Mouse (Mus musculus) neural tube, embryonic 11.5 days (tissue): ENCODE results near the gene Trim67. TPM values are rescaled to one million over a fixed set of nuclear protein-coding genes. Genes with fewer than 3 reads are reported as not detected.
A peak's percentile ranks its signal among the peaks of the same experiment; 100 is the strongest.

Experiments used
- ATAC-seq: fragments of 200-750 bp; cut with Nextera tagmentation; 2 replicates; pipeline ENCODE4 v1.8.0; 2017; ENCODE audit warnings: moderate number of reproducible peaks, mild to moderate bottlenecking, moderate TSS enrichment, moderate library complexity; ENCODE audit not compliant: insufficient read depth, low FRiP score, low TSS enrichment
- DNase-seq: peaks from one replicate; pipeline ENCODE4 v3.0.0-alpha.2; 2015; ENCODE audit warnings: low spot score
- H3K27ac ChIP-seq: fragments of 300-500 bp; sonication (generic); 2 replicates; pipeline ENCODE4 v1.5.1; 2014; ENCODE audit warnings: low read depth, mild to moderate bottlenecking, low read length
- H3K27me3 ChIP-seq: fragments of 300-500 bp; sonication (generic); 2 replicates; pipeline ENCODE4 v1.6.1; 2014; ENCODE audit warnings: mild to moderate bottlenecking, low read length, mixed read lengths; ENCODE audit not compliant: control insufficient read depth, insufficient read depth
- H3K36me3 ChIP-seq: fragments of 300-500 bp; sonication (generic); 2 replicates; pipeline ENCODE4 v1.6.1; 2014; ENCODE audit warnings: mild to moderate bottlenecking, low read length, moderate library complexity, mixed read lengths; ENCODE audit not compliant: control insufficient read depth, insufficient read depth
- H3K4me1 ChIP-seq: fragments of 300-500 bp; sonication (generic); 2 replicates; pipeline ENCODE4 v1.6.1; 2014; ENCODE audit warnings: low read length, mixed read lengths; ENCODE audit not compliant: control insufficient read depth, insufficient read depth
- H3K4me2 ChIP-seq: fragments of 300-500 bp; sonication (generic); 2 replicates; pipeline ENCODE4 v1.6.1; 2014; ENCODE audit warnings: low read depth, mild to moderate bottlenecking, moderate library complexity
- H3K4me3 ChIP-seq: fragments of 300-500 bp; sonication (generic); 2 replicates; pipeline ENCODE4 v1.5.1; 2014; ENCODE audit warnings: low read depth, low read length
- H3K9ac ChIP-seq: fragments of 300-500 bp; sonication (generic); 2 replicates; pipeline ENCODE4 v1.6.1; 2014; ENCODE audit warnings: mild to moderate bottlenecking, low read length
- H3K9me3 ChIP-seq: fragments of 300-500 bp; sonication (generic); 2 replicates; pipeline ENCODE4 v1.6.1; 2016; ENCODE audit warnings: low read length; ENCODE audit not compliant: control insufficient read depth
- WGBS: fragments of 180-500 bp; shearing (Covaris S2); extraction: QIAGEN DNeasy Blood & Tissue Kit; methylation state at CpG from one replicate; pipeline ENCODE4 v1.1.7; 2014; 5-methylcytosine and 5-hydroxymethylcytosine counted together
- polyA plus RNA-seq: library from polyadenylated mRNA; unstranded; fragments of >200 nt; fragmentation: Nextera tagmentation; extraction: Ambion mirVana; gene quantifications from 2 replicates; pipeline ENCODE4 v1.2.1, GENCODE M21; 2014

Gene Trim67
- polyA plus RNA-seq, 1 experiment from 2014 or later, result 7.5 TPM

DNA sequence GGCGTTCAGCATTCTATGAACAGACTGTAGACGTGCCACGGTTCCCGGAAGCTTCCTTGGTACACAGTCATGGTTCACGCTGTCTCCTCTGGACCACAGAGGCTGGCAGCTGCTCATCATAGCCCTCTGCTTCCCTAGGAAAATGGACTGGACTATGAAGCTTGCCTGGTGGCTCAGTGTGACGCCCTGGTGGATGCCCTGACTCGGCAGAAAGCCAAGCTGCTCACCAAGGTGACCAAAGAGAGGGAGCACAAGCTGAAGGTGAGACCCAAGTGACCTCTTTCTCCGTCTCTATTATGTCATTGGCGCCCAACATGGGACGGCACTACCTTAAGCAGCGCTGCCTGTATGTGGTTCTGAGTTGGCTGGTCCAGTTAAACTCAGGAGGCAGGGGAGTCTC, 24.0 kb downstream of the Trim67 start:
- no peaks in the 10 kb centered on the region for H3K4me1 ChIP-seq
- no peak overlapping the region for H3K4me3 ChIP-seq
- no peak for DNase-seq
- no peak for ATAC-seq
- H3K36me3 ChIP-seq, result no peaks in the 10 kb centered on the region
- H3K4me2 ChIP-seq, result no peak overlapping the region
- 83% methylated on average over 11 of the region's 11 CpGs for WGBS
- no peaks in the 10 kb centered on the region for H3K9me3 ChIP-seq
- H3K9ac ChIP-seq, result no peak overlapping the region
- no peak overlapping the region for H3K27ac ChIP-seq
- no peaks in the 10 kb centered on the region for H3K27me3 ChIP-seq

GRCm38 (mm10) chr8:124817361-124817760, 24.5 kb downstream of the Trim67 start:
- Histone ChIP-seq H3K9ac (no peak overlapping the region), H3K27me3 (no peaks in the 10 kb centered on the region), H3K9me3 (no peaks in the 10 kb centered on the region), H3K4me2 (no peak overlapping the region), H3K4me3 (no peak overlapping the region), H3K36me3 (no peaks in the 10 kb centered on the region), H3K4me1 (no peaks in the 10 kb centered on the region), H3K27ac (no peak overlapping the region)
- ATAC-seq, result no peak
- WGBS, result 86% methylated on average over 3 of the region's 3 CpGs
- no peak for DNase-seq

DNA sequence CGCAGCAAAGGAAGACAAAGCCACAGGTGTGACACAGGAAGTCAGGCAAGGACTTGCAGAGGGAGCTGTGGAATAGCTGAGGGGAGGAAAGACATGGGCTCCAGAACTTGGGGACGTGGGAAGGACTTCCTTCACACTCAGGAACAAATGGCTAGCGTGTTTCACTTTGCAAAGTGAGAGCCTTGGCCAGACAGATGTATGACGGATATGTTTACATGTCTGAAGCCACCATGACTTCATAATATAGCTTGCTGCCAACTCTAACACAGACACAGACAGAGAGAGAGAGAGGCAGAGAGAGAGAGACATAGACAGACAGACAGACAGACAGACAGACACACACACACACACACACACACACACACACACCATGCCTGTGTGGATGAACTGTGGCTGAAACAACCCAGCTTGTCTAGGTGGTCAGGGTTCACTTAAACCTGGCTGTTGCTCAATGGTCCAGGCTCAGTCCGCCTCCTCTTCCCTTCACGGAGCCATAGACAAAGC, 26.8 kb downstream of the Trim67 start:
- DNase-seq (no peak), ATAC-seq (no peak)
- 77% methylated on average over 6 of the region's 6 CpGs for WGBS
- no peaks in the 10 kb centered on the region for H3K9me3 ChIP-seq
- H3K36me3 ChIP-seq, result no peaks in the 10 kb centered on the region
- H3K27me3 ChIP-seq, result no peaks in the 10 kb centered on the region
- H3K4me1 ChIP-seq, result no peaks in the 10 kb centered on the region
- no peak overlapping the region for H3K4me2 ChIP-seq
- H3K9ac ChIP-seq, result no peak overlapping the region
- no peak overlapping the region for H3K4me3 ChIP-seq
- no peak overlapping the region for H3K27ac ChIP-seq

- Histone ChIP-seq H3K9ac (no peak overlapping the region), H3K36me3 (no peaks in the 10 kb centered on the region), H3K4me3 (no peak overlapping the region), H3K4me1 (no peaks in the 10 kb centered on the region), H3K9me3 (no peaks in the 10 kb centered on the region), H3K27ac (no peak overlapping the region), H3K27me3 (no peaks in the 10 kb centered on the region), H3K4me2 (no peak overlapping the region)
- DNase-seq, result no peak
- ATAC-seq, result no peak
- WGBS, result 74% methylated on average over 11 of the region's 11 CpGs
These were observed 27.2 kb downstream of the Trim67 start for GRCm38 (mm10) chr8:124820125-124820524.

- Histone ChIP-seq H3K9ac (no peak overlapping the region), H3K4me1 (no peaks in the 10 kb centered on the region), H3K9me3 (no peaks in the 10 kb centered on the region), H3K4me2 (no peak overlapping the region), H3K27me3 (no peaks in the 10 kb centered on the region), H3K27ac (no peak overlapping the region), H3K4me3 (no peak overlapping the region), H3K36me3 (no peaks in the 10 kb centered on the region)
- WGBS, result 84% methylated on average over 6 of the region's 6 CpGs
- ATAC-seq (no peak), DNase-seq (no peak)
These were observed 30.6 kb downstream of the Trim67 start for GRCm38 (mm10) chr8:124823497-124823896.

GRCm38 (mm10) chr8:124826658-124827057, 33.8 kb downstream of the Trim67 start:
- DNase-seq, result no peak
- no peak for ATAC-seq
- Histone ChIP-seq H3K9me3 (no peaks in the 10 kb centered on the region), H3K27me3 (no peaks in the 10 kb centered on the region), H3K4me1 (no peaks in the 10 kb centered on the region), H3K4me2 (no peak overlapping the region), H3K27ac (no peak overlapping the region), H3K9ac (no peak overlapping the region), H3K36me3 (no peaks in the 10 kb centered on the region), H3K4me3 (no peak overlapping the region)
- WGBS, result 23% methylated on average over 7 of the region's 7 CpGs

- DNase-seq (peak; percentile 61), ATAC-seq (no peak)
- no peaks in the 10 kb centered on the region for H3K4me1 ChIP-seq
- H3K27me3 ChIP-seq, result no peaks in the 10 kb centered on the region
- H3K9ac ChIP-seq, result no peak overlapping the region
- no peaks in the 10 kb centered on the region for H3K36me3 ChIP-seq
- H3K9me3 ChIP-seq, result no peaks in the 10 kb centered on the region
- no peak overlapping the region for H3K4me3 ChIP-seq
- no peak overlapping the region for H3K27ac ChIP-seq
- H3K4me2 ChIP-seq, result no peak overlapping the region
- WGBS, result 3% methylated on average over 5 of the region's 5 CpGs
These were observed 34.5 kb downstream of the Trim67 start for GRCm38 (mm10) chr8:124827387-124827786.

- DNase-seq, result no peak
- Histone ChIP-seq H3K4me2 (no peak overlapping the region), H3K36me3 (no peaks in the 10 kb centered on the region), H3K27ac (no peak overlapping the region), H3K27me3 (no peaks in the 10 kb centered on the region), H3K4me1 (no peaks in the 10 kb centered on the region), H3K4me3 (no peak overlapping the region), H3K9me3 (no peaks in the 10 kb centered on the region), H3K9ac (no peak overlapping the region)
- ATAC-seq, result no peak
- 85% methylated on average over 24 of the region's 24 CpGs for WGBS
These were observed 35.8 kb downstream of the Trim67 start for GRCm38 (mm10) chr8:124828561-124829240.

DNA sequence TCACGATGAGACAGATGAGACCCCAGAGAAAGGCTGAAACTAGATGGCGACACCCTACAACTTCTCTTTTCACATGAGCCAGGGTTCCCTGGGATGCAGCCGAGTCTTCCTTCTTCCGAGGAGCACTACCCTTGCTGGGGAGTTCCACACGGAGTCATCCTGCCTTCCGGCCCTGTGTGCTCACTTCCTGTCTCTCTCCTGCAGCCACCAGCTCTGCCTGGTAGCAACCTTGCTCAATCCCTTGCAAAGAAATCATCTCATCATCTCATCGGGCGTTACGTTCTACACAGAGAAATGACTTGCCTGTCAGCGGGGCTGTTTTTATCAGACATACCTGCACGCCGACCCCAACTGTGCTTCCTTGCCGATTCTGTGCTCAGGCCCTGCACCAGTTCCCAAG, 37.2 kb downstream of the Trim67 start:
- ATAC-seq, result no peak
- DNase-seq, result no peak
- WGBS, result 83% methylated on average over 13 of the region's 13 CpGs
- no peaks in the 10 kb centered on the region for H3K27me3 ChIP-seq
- H3K27ac ChIP-seq, result no peak overlapping the region
- H3K4me1 ChIP-seq, result no peaks in the 10 kb centered on the region
- no peak overlapping the region for H3K4me2 ChIP-seq
- H3K36me3 ChIP-seq, result no peaks in the 10 kb centered on the region
- H3K9ac ChIP-seq, result no peak overlapping the region
- H3K9me3 ChIP-seq, result no peaks in the 10 kb centered on the region
- H3K4me3 ChIP-seq, result no peak overlapping the region
